Mouse (Mus musculus) heart, postnatal 0 days (tissue): ENCODE data around the gene Mxra7. TPM values are rescaled to one million over a fixed set of nuclear protein-coding genes. Genes with fewer than 3 reads are reported as not detected.

Experiments used
- ATAC-seq: fragments of 200-750 bp; cut with Nextera tagmentation; 2 replicates; pipeline ENCODE4 v1.8.0; 2017; ENCODE audit warnings: low read depth, moderate number of reproducible peaks, moderate library complexity; ENCODE audit not compliant: insufficient read depth
- DNase-seq: peaks from one replicate; pipeline ENCODE4 v3.0.0-alpha.2; 2016; ENCODE audit warnings: low spot score
- H3K27ac ChIP-seq: fragments of 300-500 bp; sonication (generic); 2 replicates; pipeline ENCODE4 v1.5.1; 2014; ENCODE audit warnings: low read depth, mild to moderate bottlenecking
- H3K27me3 ChIP-seq: fragments of 300-500 bp; sonication (generic); 2 replicates; pipeline ENCODE4 v1.6.1; 2014; ENCODE audit warnings: low read length, mixed read lengths; ENCODE audit not compliant: control insufficient read depth, insufficient read depth
- H3K36me3 ChIP-seq: fragments of 300-500 bp; sonication (generic); replicated peaks from 2 replicates; pipeline ENCODE4 v1.6.1; 2014; ENCODE audit warnings: low read length, mixed read lengths; ENCODE audit not compliant: control insufficient read depth, insufficient read depth
- H3K4me1 ChIP-seq: fragments of 300-500 bp; sonication (generic); 2 replicates; pipeline ENCODE4 v1.6.1; 2014; ENCODE audit warnings: antibody characterized with exemption; ENCODE audit not compliant: control insufficient read depth, insufficient read depth
- H3K4me2 ChIP-seq: fragments of 300-500 bp; sonication (generic); 2 replicates; pipeline ENCODE4 v1.6.1; 2014; ENCODE audit warnings: low read depth, mild to moderate bottlenecking, low read length, moderate library complexity
- H3K4me3 ChIP-seq: fragments of 300-500 bp; sonication (generic); 2 replicates; pipeline ENCODE4 v1.5.1; 2014; ENCODE audit warnings: low read depth, low read length
- H3K9ac ChIP-seq: fragments of 300-500 bp; sonication (generic); replicated peaks from 2 replicates; pipeline ENCODE4 v1.6.1; 2014; ENCODE audit warnings: low read depth, low read length, mixed read lengths
- H3K9me3 ChIP-seq: fragments of 300-500 bp; sonication (generic); replicated peaks from 2 replicates; pipeline ENCODE4 v1.6.1; 2016; ENCODE audit warnings: low read length; ENCODE audit not compliant: control insufficient read depth
- CTCF ChIP-seq: IDR thresholded peaks from 2 replicates; pipeline ENCODE4 v1.5.1; 2016; ENCODE audit warnings: antibody characterized with exemption, control low read depth, low read depth
- EP300 ChIP-seq: IDR thresholded peaks from 2 replicates; pipeline ENCODE4 v1.6.1; 2016; ENCODE audit warnings: antibody characterized with exemption, low read depth
- WGBS: fragments of 180-500 bp; shearing (Covaris S2); extraction: QIAGEN DNeasy Blood & Tissue Kit; methylation state at CpG from one replicate; pipeline ENCODE4 v1.1.7; 2014; 5-methylcytosine and 5-hydroxymethylcytosine counted together
- polyA plus RNA-seq: library from polyadenylated mRNA; unstranded; fragments of >200 nt; fragmentation: Nextera tagmentation; extraction: Ambion mirVana; gene quantifications from 2 replicates; pipeline ENCODE4 v1.2.1, GENCODE M21; 2015
- total RNA-seq: library from RNA; depleted of rRNA; stranded (reverse); fragments of >200 nt; gene quantifications from 2 replicates; pipeline ENCODE4 v1.2.3, GENCODE M21; 2014; ENCODE audit warnings: low replicate concordance; rRNA removed

Mxra7 gene
- total RNA-seq (6.3 and 17.9 TPM in 2 replicates), polyA plus RNA-seq (20.0 and 21.7 TPM in 2 replicates)

DNA sequence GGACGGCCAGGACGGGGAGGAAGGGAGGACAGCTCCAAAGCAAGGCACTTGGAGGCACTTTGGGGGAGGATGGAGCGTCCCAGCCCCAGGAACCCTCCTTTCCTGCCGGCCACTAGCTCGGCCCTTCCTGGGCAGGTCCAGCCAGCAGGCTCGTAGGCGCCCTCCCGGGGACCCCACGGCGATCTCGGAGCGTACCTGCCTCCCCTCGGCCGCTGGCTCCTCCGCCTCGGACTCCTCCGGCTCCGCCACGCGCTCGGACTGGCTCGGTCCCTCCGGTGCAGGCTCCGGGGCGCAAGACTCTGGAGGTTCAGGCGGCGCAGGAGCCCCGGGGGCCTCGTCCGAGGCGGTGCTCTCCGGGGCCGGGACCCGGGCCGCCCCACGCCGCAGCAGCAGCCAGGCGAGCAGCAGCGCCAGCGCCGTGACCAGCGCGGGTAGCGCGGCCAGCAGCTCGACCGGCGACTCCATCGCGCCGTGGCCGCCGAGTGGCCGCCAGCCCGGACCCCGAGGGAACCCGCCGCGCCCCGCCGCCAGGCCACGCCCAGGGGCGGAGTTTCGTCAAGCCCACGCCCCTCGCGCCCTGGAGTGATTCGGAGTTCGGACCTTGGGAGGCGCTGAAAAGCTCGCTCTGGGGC, at the start of gene Mxra7:
Gene Mxra7, minus strand, starts transcription at position 513 of the 632 bp plus-strand sequence.
- Histone ChIP-seq H3K4me1 (peaks cover 8% of the 10 kb centered on the region), H3K9me3 (no peaks in the 10 kb centered on the region), H3K36me3 (no peaks in the 10 kb centered on the region), H3K9ac (peak within 1 kb of the TSS; percentile 74), H3K27me3 (no peaks in the 10 kb centered on the region), H3K4me2 (peak within 1 kb of the TSS; percentile 64), H3K27ac (peak within 1 kb of the TSS; percentile 81), H3K4me3 (peak within 1 kb of the TSS; percentile 64)
- no peak for TF ChIP-seq CTCF
- no peak for TF ChIP-seq EP300
- 2% methylated on average over 55 of the region's 71 CpGs for WGBS
- peak; percentile 61 for DNase-seq
- peak; percentile 77 for ATAC-seq

DNA sequence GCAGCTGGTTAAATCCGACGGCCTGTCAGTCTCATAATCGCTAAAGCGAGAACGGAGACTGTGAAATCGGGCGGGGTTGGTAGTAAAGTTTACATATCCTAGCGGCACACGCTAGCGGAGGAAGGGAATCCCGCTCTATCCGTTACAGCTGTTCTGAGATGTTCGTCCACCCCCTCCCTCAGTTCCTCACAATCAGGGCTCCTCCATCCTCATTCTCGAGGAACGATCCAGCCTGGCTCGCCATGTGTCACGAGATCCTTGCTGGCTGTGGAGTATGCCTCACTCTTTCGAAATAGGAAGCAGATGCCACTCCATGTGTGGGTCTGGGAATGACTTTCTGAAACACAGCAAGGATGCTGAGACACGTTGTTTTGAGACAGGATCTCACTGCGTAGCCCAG, 46.1 kb upstream of the Mxra7 start:
- no peaks in the 10 kb centered on the region for H3K27me3 ChIP-seq
- no peak overlapping the region for H3K27ac ChIP-seq
- ATAC-seq (no peak), DNase-seq (no peak)
- peaks cover 50% of the 10 kb centered on the region for H3K36me3 ChIP-seq
- no peaks in the 10 kb centered on the region for H3K4me1 ChIP-seq
- H3K9ac ChIP-seq = no peak overlapping the region
- 90% methylated on average over 20 of the region's 20 CpGs for WGBS
- no peak for TF ChIP-seq EP300
- no peak for TF ChIP-seq CTCF
- no peaks in the 10 kb centered on the region for H3K9me3 ChIP-seq
- no peak overlapping the region for H3K4me3 ChIP-seq
- no peak overlapping the region for H3K4me2 ChIP-seq

DNA sequence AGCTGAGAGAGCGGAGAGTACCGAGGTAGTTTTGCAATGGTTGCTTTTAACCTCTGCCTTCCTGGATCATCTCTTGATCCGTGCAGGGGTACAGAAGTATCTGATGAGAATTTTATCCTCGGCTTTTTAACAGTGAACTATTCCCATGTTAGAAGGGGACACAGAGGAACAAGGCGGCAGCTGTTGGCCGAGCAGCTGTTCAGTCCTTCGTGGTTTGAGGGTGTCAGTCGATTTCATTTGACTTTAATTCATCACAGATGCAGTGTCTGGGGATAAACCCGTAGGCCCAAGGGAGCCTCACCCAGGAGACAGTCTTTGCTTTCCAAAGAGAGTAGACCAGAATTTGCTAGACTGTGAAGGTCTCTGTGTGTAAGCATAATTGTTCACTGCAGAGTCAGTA, 43.7 kb upstream of the Mxra7 start:
- no peak overlapping the region for H3K9ac ChIP-seq
- DNase-seq (no peak), ATAC-seq (no peak)
- H3K4me1 ChIP-seq = no peaks in the 10 kb centered on the region; the same call in 1 of the 2 replicates
- peaks cover 64% of the 10 kb centered on the region for H3K36me3 ChIP-seq
- no peak overlapping the region for H3K27ac ChIP-seq
- no peak overlapping the region for H3K4me3 ChIP-seq
- no peaks in the 10 kb centered on the region for H3K27me3 ChIP-seq
- H3K9me3 ChIP-seq = no peaks in the 10 kb centered on the region
- TF ChIP-seq EP300 (no peak), CTCF (no peak)
- no peak overlapping the region for H3K4me2 ChIP-seq
- WGBS = 88% methylated on average over 9 of the region's 9 CpGs

DNA sequence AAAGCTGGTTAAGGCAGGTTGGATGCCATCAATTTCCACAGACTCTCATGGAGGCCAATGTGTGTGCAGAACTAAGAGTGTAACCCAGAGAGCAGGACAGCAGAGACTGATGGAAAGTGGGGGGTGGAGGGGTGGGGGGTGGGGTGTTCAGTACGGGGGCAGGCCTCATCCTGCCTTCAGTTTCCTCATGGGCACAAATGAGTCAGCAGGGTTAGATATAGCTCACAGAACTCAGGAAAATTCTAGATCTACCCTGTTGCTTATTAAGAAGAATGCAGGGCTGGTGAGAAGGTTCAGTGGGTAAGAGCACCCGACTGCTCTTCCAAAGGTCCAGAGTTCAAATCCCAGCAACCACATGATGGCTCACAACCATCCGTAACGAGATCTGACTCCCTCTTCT, 41.8 kb upstream of the Mxra7 start:
- DNase-seq (peak; percentile 3), ATAC-seq (no peak)
- H3K36me3 ChIP-seq = peaks cover 69% of the 10 kb centered on the region
- H3K4me3 ChIP-seq = no peak overlapping the region
- no peaks in the 10 kb centered on the region for H3K27me3 ChIP-seq
- peaks cover 3% of the 10 kb centered on the region; the same call in 1 of the 2 replicates for H3K4me1 ChIP-seq
- H3K27ac ChIP-seq = no peak overlapping the region
- H3K9me3 ChIP-seq = no peaks in the 10 kb centered on the region
- no peak for TF ChIP-seq CTCF
- TF ChIP-seq EP300 = no peak
- 76% methylated on average over 4 of the region's 4 CpGs for WGBS
- no peak overlapping the region for H3K9ac ChIP-seq
- H3K4me2 ChIP-seq = no peak overlapping the region

DNA sequence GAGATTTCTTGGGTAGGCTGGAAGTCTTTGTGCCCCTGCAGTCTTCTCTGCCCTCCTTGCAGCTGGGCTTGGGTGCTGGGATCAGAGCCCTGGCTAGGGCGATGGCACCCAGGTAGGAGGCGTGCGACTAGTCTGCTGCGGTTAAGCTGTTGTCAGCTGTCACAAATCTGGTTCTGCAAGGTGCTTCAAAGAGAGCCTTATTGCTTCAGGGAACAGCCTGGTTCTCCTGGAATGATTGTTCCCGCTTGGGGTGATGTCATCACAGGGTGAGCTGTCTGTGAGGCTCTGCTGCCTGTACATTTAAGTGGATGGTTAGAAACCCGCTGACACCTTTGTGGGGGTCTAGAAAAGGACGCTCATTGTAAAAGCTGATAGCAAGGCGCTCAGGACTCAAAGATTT, 41.4 kb upstream of the Mxra7 start:
- DNase-seq (peak; percentile 2), ATAC-seq (no peak)
- Histone ChIP-seq H3K36me3 (peaks cover 65% of the 10 kb centered on the region), H3K4me3 (no peak overlapping the region), H3K4me1 (peaks cover 6% of the 10 kb centered on the region; the same call in 1 of the 2 replicates), H3K9ac (no peak overlapping the region), H3K4me2 (no peak overlapping the region), H3K27ac (no peak overlapping the region), H3K9me3 (no peaks in the 10 kb centered on the region), H3K27me3 (no peaks in the 10 kb centered on the region)
- no peak for TF ChIP-seq EP300
- TF ChIP-seq CTCF = no peak
- WGBS = 74% methylated on average over 8 of the region's 8 CpGs

DNA sequence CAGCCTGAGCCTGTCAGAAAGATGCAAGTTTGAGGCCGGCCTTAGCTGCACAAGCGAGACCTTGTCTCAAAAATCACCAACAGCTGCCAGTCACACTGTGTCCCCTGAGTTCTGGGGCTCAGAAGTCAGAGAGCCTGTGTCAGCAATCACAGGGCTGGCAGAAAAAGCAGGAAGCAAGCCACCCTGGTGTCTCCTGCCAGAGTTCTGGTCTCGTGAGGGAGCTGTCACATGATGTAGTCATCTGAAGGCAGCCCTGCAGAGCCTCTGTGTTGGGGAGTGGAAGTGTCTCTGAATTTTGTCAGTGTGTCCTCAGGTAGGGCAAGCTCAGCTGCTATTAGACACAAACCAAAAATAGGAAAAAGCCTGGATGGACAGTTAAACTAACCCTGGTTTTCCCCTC, 40.3 kb upstream of the Mxra7 start:
- WGBS = 34% methylated on average over 3 of the region's 3 CpGs
- DNase-seq (peak; percentile 81), ATAC-seq (peak; percentile 77)
- H3K27me3 ChIP-seq = no peaks in the 10 kb centered on the region
- no peak overlapping the region for H3K4me3 ChIP-seq
- no peaks in the 10 kb centered on the region for H3K9me3 ChIP-seq
- peak; percentile 72 for TF ChIP-seq EP300
- no peak for TF ChIP-seq CTCF
- no peak overlapping the region for H3K9ac ChIP-seq
- H3K4me1 ChIP-seq = peaks cover 13% of the 10 kb centered on the region; the same call in 1 of the 2 replicates
- no peak overlapping the region for H3K4me2 ChIP-seq
- peaks cover 64% of the 10 kb centered on the region for H3K36me3 ChIP-seq
- H3K27ac ChIP-seq = peak overlapping the region; percentile 52
